11 mouse cellular contexts compared by ENCODE assay signal in genomic region chr6:146080546-146081512, GRCm38 (mm10).
DNase-seq lines count a peak whose midpoint lies in the region; ATAC-seq and TF ChIP-seq lines count a peak whose summit lies in the region.
"Had no signal": no experiment of that assay in that cellular context is flagged by ENCODE, and none has a peak within 500 bp of the region (broad histone marks: within the 10 kb centered on the region; RNA-seq: fewer than 3 reads in every experiment).

No protein-coding gene starts in this region.

- H3K27me3 ChIP-seq in heart, postnatal 0 days (ENCODE audit: control insufficient read depth, insufficient read depth, low read length), result no peaks in the 10 kb centered on the region
- no peaks in the 10 kb centered on the region for H3K27me3 ChIP-seq in cerebellum, adult 2 months (ENCODE audit: control insufficient read depth, insufficient read depth, low read length)
- H3K27me3 ChIP-seq: stomach, embryonic 15.5 days had no signal

- no peak for TF ChIP-seq CTCF in heart, postnatal 0 days (IDR thresholded peaks at IDR 0.05; ENCODE audit: low read depth)
- no peak for TF ChIP-seq CTCF in cerebellum, adult 2 months (IDR thresholded peaks at IDR 0.05; ENCODE audit: borderline replicate concordance, insufficient read depth, low read depth, low read length)

- no peak overlapping the region for H3K4me2 ChIP-seq in heart, postnatal 0 days (ENCODE audit: low read depth, low read length)
- H3K4me2 ChIP-seq: stomach, embryonic 15.5 days had no signal

- H3K9me3 ChIP-seq in heart, postnatal 0 days (replicated peaks; ENCODE audit: control insufficient read depth, low read length), result peaks cover 4% of the 10 kb centered on the region
- H3K9me3 ChIP-seq: stomach, embryonic 15.5 days had no signal

- peak overlapping the region; percentile 52; the same call in 1 of the 2 replicates for H3K27ac ChIP-seq in heart, postnatal 0 days (ENCODE audit: low read depth)
- no peak overlapping the region for H3K27ac ChIP-seq in cerebellum, adult 2 months (ENCODE audit: insufficient read depth, low read length)
- H3K27ac ChIP-seq: stomach, embryonic 15.5 days had no signal

- no peak overlapping the region for H3K4me3 ChIP-seq in heart, postnatal 0 days (ENCODE audit: low read depth, low read length)
- no peak overlapping the region for H3K4me3 ChIP-seq in cerebellum, adult 2 months (replicated peaks; ENCODE audit: insufficient read depth, low read depth, low read length)
- H3K4me3 ChIP-seq: stomach, embryonic 15.5 days had no signal

- no peak for TF ChIP-seq POLR2A in cerebellum, adult 2 months (IDR thresholded peaks at IDR 0.05; ENCODE audit: borderline replicate concordance, insufficient read depth, low read length)

- no peak for TF ChIP-seq EP300 in heart, postnatal 0 days (IDR thresholded peaks at IDR 0.05; ENCODE audit: low read depth)

- WGBS in heart, postnatal 0 days, result 50% methylated on average over 18 of the region's 18 CpGs
- 86% methylated on average over 18 of the region's 18 CpGs for WGBS in cerebellum, adult 2 months

- H3K36me3 ChIP-seq in heart, postnatal 0 days (replicated peaks; ENCODE audit: control insufficient read depth, insufficient read depth, low read length), result no peaks in the 10 kb centered on the region
- H3K36me3 ChIP-seq: stomach, embryonic 15.5 days had no signal

- H3K4me1 ChIP-seq in heart, postnatal 0 days (ENCODE audit: control insufficient read depth, insufficient read depth), result peaks cover 11% of the 10 kb centered on the region; the same call in 1 of the 2 replicates
- H3K4me1 ChIP-seq in cerebellum, adult 2 months (ENCODE audit: control insufficient read depth, insufficient read depth, low read length), result no peaks in the 10 kb centered on the region

- peak; percentile 36 for DNase-seq in heart, postnatal 0 days (ENCODE audit: low spot score)
- DNase-seq in heart, adult 8-10 months (ENCODE audit: low spot score), result no peak
- peak; percentile 68 for DNase-seq in 416B (ENCODE audit: low read depth)
- DNase-seq in CD4-positive, CD25-positive, alpha-beta regulatory T cell, adult 2 months (ENCODE audit: low read depth, low spot score), result peak; percentile 85
- no peak for DNase-seq in cerebellum, adult 2 months
- DNase-seq: adrenal gland, postnatal 14 days; cerebellum, adult 11-12 months had no signal

- no peak overlapping the region for H3K9ac ChIP-seq in heart, postnatal 0 days (replicated peaks; ENCODE audit: low read depth, low read length)
- H3K9ac ChIP-seq: stomach, embryonic 15.5 days had no signal

- peak; percentile 52; the same call in 1 of the 2 replicates for ATAC-seq in heart, postnatal 0 days (ENCODE audit: insufficient read depth, low read depth)
- peak; percentile 23; the same call in 1 of the 2 replicates for ATAC-seq in megakaryocyte, adult 5-6 weeks (ENCODE audit: poor library complexity, severe bottlenecking)
- ATAC-seq in erythroblast, adult 5-6 weeks (replicated peaks; ENCODE audit: low FRiP score, poor library complexity, severe bottlenecking), result no peak
- ATAC-seq: hindbrain, embryonic 16.5 days had no signal

Comparison
In these comparisons a context has a peak if more than half of its experiments do, and no peak if none do; other contexts are left out.
1. DNase-seq: peak in heart, postnatal 0 days (single experiment), 416B (single experiment) and CD4-positive, CD25-positive, alpha-beta regulatory T cell, adult 2 months (single experiment); none in heart, adult 8-10 months (single experiment) and cerebellum, adult 2 months (0 of 2).